Mouse (Mus musculus) bone marrow, adult 2 months (tissue): Measurements from ENCODE around the gene Gpr85.

Experiments
- CTCF ChIP-seq: fragments of 200-500 bp; IDR thresholded peaks from 2 replicates; pipeline ENCODE4 v1.5.1; 2011; ENCODE audit warnings: low read length, control low read depth; ENCODE audit not compliant: control insufficient read depth, insufficient read depth
- POLR2A ChIP-seq: fragments of 200-500 bp; IDR thresholded peaks from 2 replicates; pipeline ENCODE4 v1.6.1; 2011; ENCODE audit warnings: low read depth, mild to moderate bottlenecking, control low read depth, low read length, borderline replicate concordance; ENCODE audit not compliant: control insufficient read depth

GRCm38 (mm10) chr6:13870289-13870741 is 30.6 kb upstream of the Gpr85 start:
- TF ChIP-seq CTCF = no peak
- no peak for TF ChIP-seq POLR2A
